10 mouse cellular contexts compared by ENCODE assay signal in genomic region chr13:56259021-56259925, GRCm38 (mm10). TPM values are rescaled to one million over a fixed set of nuclear protein-coding genes. Genes with fewer than 3 reads are reported as not detected.
DNase-seq lines count a peak whose midpoint lies in the region; ATAC-seq and TF ChIP-seq lines count a peak whose summit lies in the region.
"Had no signal": no experiment of that assay in that cellular context is flagged by ENCODE, and none has a peak within 500 bp of the region (broad histone marks: within the 10 kb centered on the region; RNA-seq: fewer than 3 reads in every experiment).

No protein-coding gene starts in this region.

- no peak overlapping the region for H3K9ac ChIP-seq in kidney, embryonic 15.5 days
- peak overlapping the region; percentile 54 for H3K9ac ChIP-seq in hindbrain, embryonic 11.5 days (ENCODE audit: low read depth, low read length)
- no peak overlapping the region; the same call in 1 of the 2 replicates for H3K9ac ChIP-seq in midbrain, postnatal 0 days (replicated peaks; ENCODE audit: low read length, poor library complexity, severe bottlenecking)
- H3K9ac ChIP-seq: liver, embryonic 15.5 days had no signal

- 1% methylated on average over 49 of the region's 55 CpGs for WGBS in kidney, embryonic 15.5 days
- WGBS in hindbrain, embryonic 11.5 days = under 1% methylated on average over 37 of the region's 55 CpGs
- under 1% methylated on average over 47 of the region's 55 CpGs for WGBS in midbrain, postnatal 0 days

- H3K4me2 ChIP-seq in kidney, embryonic 15.5 days = peak overlapping the region; percentile 44
- peak overlapping the region; percentile 57 for H3K4me2 ChIP-seq in hindbrain, embryonic 11.5 days (replicated peaks; ENCODE audit: low read depth, low read length)
- H3K4me2 ChIP-seq in midbrain, postnatal 0 days (ENCODE audit: low read depth, low read length, poor library complexity, severe bottlenecking) = peak overlapping the region; percentile 46
- H3K4me2 ChIP-seq: liver, embryonic 15.5 days had no signal

- no peak for DNase-seq in kidney, postnatal 14 days
- DNase-seq in brain, adult 2 months (ENCODE audit: low read depth, low spot score) = peak; percentile 14
- DNase-seq in hindbrain, embryonic 11.5 days (ENCODE audit: low spot score) = peak; percentile 60
- DNase-seq in midbrain, postnatal 0 days (ENCODE audit: low spot score) = peak; percentile 43
- no peak for DNase-seq in cerebellum, adult 8-10 months
- DNase-seq in cerebellum, adult 11-12 months = no peak
- no peak for DNase-seq in right cerebral cortex, postnatal 36 days (ENCODE audit: low spot score in 2 of 2)
- DNase-seq: thymus, postnatal 25 days had no signal

- H3K4me3 ChIP-seq in kidney, embryonic 15.5 days (replicated peaks) = peak overlapping the region; percentile 18
- H3K4me3 ChIP-seq in hindbrain, embryonic 11.5 days (ENCODE audit: low read depth, low read length) = peak overlapping the region; percentile 34
- H3K4me3 ChIP-seq in midbrain, postnatal 0 days (ENCODE audit: low read depth, low read length) = peak overlapping the region; percentile 27
- H3K4me3 ChIP-seq: liver, embryonic 15.5 days had no signal

- H3K9me3 ChIP-seq in kidney, embryonic 15.5 days (replicated peaks) = no peaks in the 10 kb centered on the region
- H3K9me3 ChIP-seq in hindbrain, embryonic 11.5 days (ENCODE audit: control insufficient read depth, low read length) = no peaks in the 10 kb centered on the region
- H3K9me3 ChIP-seq in midbrain, postnatal 0 days (ENCODE audit: low read length) = no peaks in the 10 kb centered on the region
- H3K9me3 ChIP-seq: liver, embryonic 15.5 days had no signal

- no peaks in the 10 kb centered on the region for H3K36me3 ChIP-seq in kidney, embryonic 15.5 days
- no peaks in the 10 kb centered on the region for H3K36me3 ChIP-seq in hindbrain, embryonic 11.5 days (ENCODE audit: control insufficient read depth, insufficient read depth, low read length)
- H3K36me3 ChIP-seq in midbrain, postnatal 0 days (ENCODE audit: insufficient read depth, low read length) = no peaks in the 10 kb centered on the region
- H3K36me3 ChIP-seq: liver, embryonic 15.5 days had no signal

- H3K4me1 ChIP-seq in kidney, embryonic 15.5 days = peaks cover 17% of the 10 kb centered on the region
- H3K4me1 ChIP-seq in hindbrain, embryonic 11.5 days (replicated peaks; ENCODE audit: control insufficient read depth, insufficient read depth, low read length) = peaks cover 22% of the 10 kb centered on the region
- H3K4me1 ChIP-seq in midbrain, postnatal 0 days (ENCODE audit: insufficient read depth, low read length) = peaks cover 6% of the 10 kb centered on the region; the same call in 1 of the 2 replicates
- H3K4me1 ChIP-seq: liver, embryonic 15.5 days had no signal

- peaks cover 100% of the 10 kb centered on the region for H3K27me3 ChIP-seq in kidney, embryonic 15.5 days
- peaks cover 89% of the 10 kb centered on the region for H3K27me3 ChIP-seq in hindbrain, embryonic 11.5 days (ENCODE audit: control insufficient read depth, insufficient read depth, low read length)
- H3K27me3 ChIP-seq in midbrain, postnatal 0 days (ENCODE audit: insufficient read depth, low read length) = peaks cover 57% of the 10 kb centered on the region

- ATAC-seq in kidney, embryonic 15.5 days (replicated peaks; ENCODE audit: low FRiP score) = no peak
- ATAC-seq in hindbrain, embryonic 11.5 days (ENCODE audit: low FRiP score) = 0 out of 2 replicates have a peak, but pooled peaks have one; percentile 20
- ATAC-seq in midbrain, postnatal 0 days (ENCODE audit: low FRiP score) = no peak

- no peak overlapping the region for H3K27ac ChIP-seq in kidney, embryonic 15.5 days
- H3K27ac ChIP-seq in hindbrain, embryonic 11.5 days (ENCODE audit: low read depth, low read length) = peak overlapping the region; percentile 80
- no peak overlapping the region for H3K27ac ChIP-seq in midbrain, postnatal 0 days (ENCODE audit: low read depth, low read length)
- H3K27ac ChIP-seq: liver, embryonic 15.5 days had no signal

- peak; percentile 44 for TF ChIP-seq CTCF in midbrain, postnatal 0 days (IDR thresholded peaks at IDR 0.05)

RNA-seq across cellular contexts. Expression of gene Neurog1, which starts 7.3 kb away (rescaled TPM):
- not detected in 2 replicates for polyA plus RNA-seq in kidney, embryonic 15.5 days (2015; fragmentation: Nextera tagmentation; extraction: Ambion mirVana)
- polyA plus RNA-seq in hindbrain, embryonic 11.5 days (2014; fragmentation: Nextera tagmentation; extraction: Ambion mirVana) = 30.6 and 37.4 TPM in 2 replicates
- not detected in 2 replicates for total RNA-seq in midbrain, postnatal 0 days (2014; rRNA removed)
- not detected in 2 replicates for polyA plus RNA-seq in midbrain, postnatal 0 days (2015; fragmentation: Nextera tagmentation; extraction: Ambion mirVana)
- polyA plus RNA-seq: liver, embryonic 15.5 days had no signal

RNA-seq across cellular contexts. Expression of gene Cxcl14, which starts 37.1 kb away (rescaled TPM):
- polyA plus RNA-seq in kidney, embryonic 15.5 days (2015; fragmentation: Nextera tagmentation; extraction: Ambion mirVana) = 23.8 and 25.3 TPM in 2 replicates
- 19.3 and 23.4 TPM in 2 replicates for polyA plus RNA-seq in hindbrain, embryonic 11.5 days (2014; fragmentation: Nextera tagmentation; extraction: Ambion mirVana)
- total RNA-seq in midbrain, postnatal 0 days (2014; rRNA removed) = 31.5 and 34.1 TPM in 2 replicates
- 32.7 and 37.0 TPM in 2 replicates for polyA plus RNA-seq in midbrain, postnatal 0 days (2015; fragmentation: Nextera tagmentation; extraction: Ambion mirVana)

Comparison
In these comparisons a context has a peak if more than half of its experiments do, and no peak if none do; other contexts are left out.
1. DNase-seq: peak in brain, adult 2 months (single experiment), hindbrain, embryonic 11.5 days (single experiment) and midbrain, postnatal 0 days (single experiment); none in kidney, postnatal 14 days (single experiment), cerebellum, adult 8-10 months (single experiment), cerebellum, adult 11-12 months (single experiment) and right cerebral cortex, postnatal 36 days (0 of 2).
2. RNA of gene Neurog1, which starts 7.3 kb away (polyA plus RNA-seq): 30.6 to 37.4 TPM in hindbrain, embryonic 11.5 days; not detected in midbrain, postnatal 0 days and not detected in kidney, embryonic 15.5 days; every median in the first group is over 10 times any median in the second.
3. Peak in every context shown above with its lines, with median percentiles within 50 percentile points of each other: H3K4me2 ChIP-seq and H3K4me3 ChIP-seq.